Mouse (Mus musculus): ENCODE data around the gene Mmel1. TPM values are rescaled to one million over a fixed set of nuclear protein-coding genes. Genes with fewer than 3 reads are reported as not detected.

Gene Mmel1
- polyA plus RNA-seq, 1 experiment from 2014 or later = 0.18 TPM

- WGBS = 24% methylated on average over 15 of the region's 15 CpGs
- Histone ChIP-seq H3K36me3 (no peaks in the 10 kb centered on the region), H3K9me3 (no peaks in the 10 kb centered on the region), H3K4me2 (replicated peaks) (no peak overlapping the region), H3K27ac (no peak overlapping the region), H3K4me3 (no peak overlapping the region), H3K9ac (no peak overlapping the region), H3K27me3 (no peaks in the 10 kb centered on the region), H3K4me1 (peaks cover 17% of the 10 kb centered on the region; the same call in 1 of the 2 replicates)
- no peak for ATAC-seq (ENCODE audit: insufficient number of reproducible peaks, insufficient read depth, low FRiP score, low TSS enrichment)
Measured at GRCm38 (mm10) chr4:154910606-154911522, 41.5 kb downstream of the Mmel1 start.

GRCm38 (mm10) chr4:154911644-154912043 lies 42.3 kb downstream of the Mmel1 start:
- H3K4me1 ChIP-seq = peaks cover 17% of the 10 kb centered on the region; the same call in 1 of the 2 replicates
- H3K27ac ChIP-seq = no peak overlapping the region
- H3K9ac ChIP-seq = no peak overlapping the region
- H3K4me3 ChIP-seq = no peak overlapping the region
- ATAC-seq (ENCODE audit: insufficient number of reproducible peaks, insufficient read depth, low FRiP score, low TSS enrichment) = no peak
- no peaks in the 10 kb centered on the region for H3K27me3 ChIP-seq
- no peaks in the 10 kb centered on the region for H3K36me3 ChIP-seq
- no peaks in the 10 kb centered on the region for H3K9me3 ChIP-seq
- WGBS = 71% methylated on average over 2 of the region's 2 CpGs
- H3K4me2 ChIP-seq (replicated peaks) = no peak overlapping the region

- no peaks in the 10 kb centered on the region for H3K27me3 ChIP-seq
- no peak overlapping the region for H3K4me2 ChIP-seq (replicated peaks)
- H3K4me3 ChIP-seq = no peak overlapping the region
Measured at GRCm38 (mm10) chr4:154913845-154914244, 44.5 kb downstream of the Mmel1 start.

GRCm38 (mm10) chr4:154914252-154914651 lies 44.9 kb downstream of the Mmel1 start:
- H3K4me3 ChIP-seq = no peak overlapping the region
- no peaks in the 10 kb centered on the region for H3K27me3 ChIP-seq
- no peak for ATAC-seq (ENCODE audit: insufficient number of reproducible peaks, insufficient read depth, low FRiP score, low TSS enrichment)
- H3K4me1 ChIP-seq = peaks cover 12% of the 10 kb centered on the region; the same call in 1 of the 2 replicates
- WGBS = 95% methylated on average over 4 of the region's 4 CpGs
- H3K9ac ChIP-seq = no peak overlapping the region
- H3K9me3 ChIP-seq = no peaks in the 10 kb centered on the region
- no peaks in the 10 kb centered on the region for H3K36me3 ChIP-seq
- no peak overlapping the region for H3K4me2 ChIP-seq (replicated peaks)
- no peak overlapping the region for H3K27ac ChIP-seq

More at GRCm38 (mm10) chr4:154913845-154914244, 44.5 kb downstream of the Mmel1 start:
- H3K27ac ChIP-seq = no peak overlapping the region
- peaks cover 12% of the 10 kb centered on the region; the same call in 1 of the 2 replicates for H3K4me1 ChIP-seq
- H3K9ac ChIP-seq = no peak overlapping the region
- WGBS = 90% methylated on average over 3 of the region's 3 CpGs
- H3K9me3 ChIP-seq = no peaks in the 10 kb centered on the region
- H3K36me3 ChIP-seq = no peaks in the 10 kb centered on the region
- ATAC-seq (ENCODE audit: insufficient number of reproducible peaks, insufficient read depth, low FRiP score, low TSS enrichment) = no peak

- Histone ChIP-seq H3K27ac (no peak overlapping the region), H3K4me2 (replicated peaks) (no peak overlapping the region), H3K4me3 (no peak overlapping the region), H3K9me3 (no peaks in the 10 kb centered on the region), H3K36me3 (no peaks in the 10 kb centered on the region), H3K27me3 (no peaks in the 10 kb centered on the region), H3K4me1 (peaks cover 12% of the 10 kb centered on the region; the same call in 1 of the 2 replicates), H3K9ac (no peak overlapping the region)
- ATAC-seq (ENCODE audit: insufficient number of reproducible peaks, insufficient read depth, low FRiP score, low TSS enrichment) = no peak
- 70% methylated on average over 3 of the region's 3 CpGs for WGBS
Measured at GRCm38 (mm10) chr4:154914707-154915106, 45.3 kb downstream of the Mmel1 start.

GRCm38 (mm10) chr4:154915286-154915685 lies 45.9 kb downstream of the Mmel1 start:
- 84% methylated on average over 10 of the region's 10 CpGs for WGBS
- H3K27ac ChIP-seq = no peak overlapping the region
- no peaks in the 10 kb centered on the region for H3K36me3 ChIP-seq
- H3K27me3 ChIP-seq = no peaks in the 10 kb centered on the region
- H3K4me3 ChIP-seq = no peak overlapping the region
- no peak overlapping the region for H3K4me2 ChIP-seq (replicated peaks)
- ATAC-seq (ENCODE audit: insufficient number of reproducible peaks, insufficient read depth, low FRiP score, low TSS enrichment) = no peak
- H3K9ac ChIP-seq = no peak overlapping the region
- no peaks in the 10 kb centered on the region for H3K9me3 ChIP-seq
- H3K4me1 ChIP-seq = peaks cover 11% of the 10 kb centered on the region; the same call in 1 of the 2 replicates

GRCm38 (mm10) chr4:154916662-154917061 lies 47.3 kb downstream of the Mmel1 start:
- no peaks in the 10 kb centered on the region for H3K4me1 ChIP-seq
- H3K9ac ChIP-seq = no peak overlapping the region
- H3K9me3 ChIP-seq = no peaks in the 10 kb centered on the region
- no peaks in the 10 kb centered on the region for H3K36me3 ChIP-seq
- no peak overlapping the region for H3K4me2 ChIP-seq (replicated peaks)
- H3K27me3 ChIP-seq = no peaks in the 10 kb centered on the region
- WGBS = 81% methylated on average over 4 of the region's 4 CpGs
- ATAC-seq (ENCODE audit: insufficient number of reproducible peaks, insufficient read depth, low FRiP score, low TSS enrichment) = no peak
- H3K4me3 ChIP-seq = no peak overlapping the region
- H3K27ac ChIP-seq = no peak overlapping the region

GRCm38 (mm10) chr4:154922291-154922690 lies 52.9 kb downstream of the Mmel1 start:
- Histone ChIP-seq H3K4me3 (no peak overlapping the region), H3K9ac (no peak overlapping the region), H3K4me2 (replicated peaks) (no peak overlapping the region), H3K4me1 (peaks cover 5% of the 10 kb centered on the region), H3K36me3 (no peaks in the 10 kb centered on the region), H3K27me3 (no peaks in the 10 kb centered on the region), H3K27ac (no peak overlapping the region), H3K9me3 (no peaks in the 10 kb centered on the region)
- no peak for ATAC-seq (ENCODE audit: insufficient number of reproducible peaks, insufficient read depth, low FRiP score, low TSS enrichment)
- WGBS = 76% methylated on average over 4 of the region's 4 CpGs

- no peak overlapping the region for H3K4me2 ChIP-seq (replicated peaks)
- H3K27ac ChIP-seq = no peak overlapping the region
- H3K9ac ChIP-seq = no peak overlapping the region
- no peaks in the 10 kb centered on the region for H3K9me3 ChIP-seq
- H3K4me3 ChIP-seq = no peak overlapping the region
- H3K27me3 ChIP-seq = no peaks in the 10 kb centered on the region
- H3K4me1 ChIP-seq = peaks cover 11% of the 10 kb centered on the region
- 80% methylated on average over 5 of the region's 5 CpGs for WGBS
- H3K36me3 ChIP-seq = no peaks in the 10 kb centered on the region
- no peak for ATAC-seq (ENCODE audit: insufficient number of reproducible peaks, insufficient read depth, low FRiP score, low TSS enrichment)
Measured at GRCm38 (mm10) chr4:154922931-154923330, 53.5 kb downstream of the Mmel1 start.

- no peak overlapping the region for H3K4me3 ChIP-seq
- ATAC-seq (ENCODE audit: insufficient number of reproducible peaks, insufficient read depth, low FRiP score, low TSS enrichment) = no peak
- H3K4me1 ChIP-seq = peaks cover 20% of the 10 kb centered on the region
- H3K4me2 ChIP-seq (replicated peaks) = no peak overlapping the region
- no peak overlapping the region for H3K9ac ChIP-seq
- H3K36me3 ChIP-seq = no peaks in the 10 kb centered on the region
- no peaks in the 10 kb centered on the region for H3K9me3 ChIP-seq
- WGBS = 58% methylated on average over 4 of the region's 4 CpGs
- H3K27me3 ChIP-seq = no peaks in the 10 kb centered on the region
- H3K27ac ChIP-seq = no peak overlapping the region
Measured at GRCm38 (mm10) chr4:154925413-154925812, 56.0 kb downstream of the Mmel1 start.

- peak overlapping the region; percentile 29 for H3K4me2 ChIP-seq (replicated peaks)
- no peaks in the 10 kb centered on the region for H3K36me3 ChIP-seq
- no peak; the same call in 1 of the 2 replicates for ATAC-seq (ENCODE audit: insufficient number of reproducible peaks, insufficient read depth, low FRiP score, low TSS enrichment)
- H3K27me3 ChIP-seq = no peaks in the 10 kb centered on the region
- 0 out of 2 replicates have a peak overlapping the region, but pooled peaks have one; percentile 1 for H3K4me3 ChIP-seq
- H3K9me3 ChIP-seq = no peaks in the 10 kb centered on the region
- peaks cover 20% of the 10 kb centered on the region for H3K4me1 ChIP-seq
- 56% methylated on average over 9 of the region's 9 CpGs for whole genome bisulfite sequencing
- H3K9ac ChIP-seq = peak overlapping the region; percentile 0; the same call in 1 of the 2 replicates
- peak overlapping the region; percentile 82 for H3K27ac ChIP-seq
Measured at GRCm38 (mm10) chr4:154926969-154927898, 57.8 kb downstream of the Mmel1 start.

All from embryonic facial prominence, embryonic 12.5 days (tissue).